Mouse (Mus musculus): ENCODE measurements at regions not wholly inside any gene's neighbourhood (a gene's known extent, or its start where the extent isn't known, plus 50 kb on each side); places are given as distances from the start of the nearest gene placed in this dataset.

DNA sequence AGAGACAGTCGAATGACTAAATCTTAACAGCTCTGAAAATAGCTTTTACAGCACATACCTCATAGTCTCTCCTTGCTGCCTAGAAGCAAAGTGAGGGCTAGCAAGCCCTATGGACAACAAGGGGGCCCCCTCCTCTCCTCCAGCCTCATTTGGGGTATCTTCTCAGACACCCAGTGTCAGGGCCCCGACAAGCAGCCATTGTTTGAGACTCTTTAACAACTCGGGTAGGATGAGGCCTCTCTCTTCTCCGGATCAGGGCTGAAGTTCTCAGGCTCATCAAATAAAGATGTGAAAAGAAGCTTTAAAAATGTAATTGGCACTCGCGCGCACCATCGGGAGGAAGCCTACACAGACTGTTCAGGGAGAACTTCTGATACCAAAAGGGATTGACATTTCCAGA lies 71.8 kb upstream of the Tlk1 start:
- Histone ChIP-seq H3K4me1 (ENCODE audit: control insufficient read depth, insufficient read depth, low read length) (peaks cover 4% of the 10 kb centered on the region; the same call in 1 of the 2 replicates), H3K4me2 (ENCODE audit: low read depth, low read length) (no peak overlapping the region), H3K9me3 (ENCODE audit: control insufficient read depth, low read length) (no peaks in the 10 kb centered on the region), H3K27me3 (replicated peaks; ENCODE audit: control insufficient read depth, insufficient read depth, low read length) (no peaks in the 10 kb centered on the region), H3K36me3 (ENCODE audit: control insufficient read depth, insufficient read depth, low read length) (no peaks in the 10 kb centered on the region), H3K4me3 (ENCODE audit: low read depth, low read length) (no peak overlapping the region), H3K27ac (replicated peaks; ENCODE audit: low read depth, low read length) (no peak overlapping the region), H3K9ac (ENCODE audit: low read depth, low read length) (no peak overlapping the region)
- WGBS, result 86% methylated on average over 8 of the region's 8 CpGs
- ATAC-seq (ENCODE audit: low read depth) (no peak), DNase-seq (ENCODE audit: low spot score) (no peak)

DNA sequence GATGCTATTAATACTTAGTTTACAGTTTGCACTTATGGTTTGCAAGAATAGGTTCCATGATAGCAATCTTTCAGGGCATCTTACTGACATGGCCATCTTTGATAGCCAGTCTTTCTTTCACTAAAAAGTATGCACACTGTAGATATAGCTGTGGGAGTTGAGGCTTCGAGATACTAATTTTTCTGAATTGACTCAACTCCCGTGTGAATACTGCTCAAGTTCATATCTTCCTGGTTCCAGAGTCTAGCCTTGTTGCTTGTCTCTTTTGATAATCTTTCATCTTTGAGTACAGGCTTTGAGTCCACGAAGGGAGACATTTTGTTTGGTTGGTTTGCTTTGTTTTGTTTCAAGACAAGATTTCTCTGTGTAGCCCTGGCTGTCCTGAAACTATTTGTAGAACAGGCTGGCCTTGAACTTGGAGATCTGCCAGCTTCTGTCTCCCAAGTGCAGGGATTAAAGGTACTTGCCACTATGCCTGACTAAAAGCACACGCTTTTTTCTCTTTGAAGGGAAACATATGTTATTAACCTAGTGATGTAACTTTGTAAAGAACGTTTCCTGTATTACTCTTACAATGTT lies 64.1 kb upstream of the Tlk1 start:
- Histone ChIP-seq H3K27me3 (replicated peaks; ENCODE audit: control insufficient read depth, insufficient read depth, low read length) (no peaks in the 10 kb centered on the region), H3K9me3 (ENCODE audit: control insufficient read depth, low read length) (no peaks in the 10 kb centered on the region), H3K4me2 (ENCODE audit: low read depth, low read length) (no peak overlapping the region), H3K4me1 (ENCODE audit: control insufficient read depth, insufficient read depth, low read length) (no peaks in the 10 kb centered on the region), H3K9ac (ENCODE audit: low read depth, low read length) (no peak overlapping the region), H3K27ac (replicated peaks; ENCODE audit: low read depth, low read length) (no peak overlapping the region), H3K36me3 (ENCODE audit: control insufficient read depth, insufficient read depth, low read length) (no peaks in the 10 kb centered on the region), H3K4me3 (ENCODE audit: low read depth, low read length) (no peak overlapping the region)
- 52% methylated on average over 5 of the region's 5 CpGs for WGBS
- ATAC-seq (ENCODE audit: low read depth) (no peak), DNase-seq (ENCODE audit: low spot score) (peak; percentile 30)

DNA sequence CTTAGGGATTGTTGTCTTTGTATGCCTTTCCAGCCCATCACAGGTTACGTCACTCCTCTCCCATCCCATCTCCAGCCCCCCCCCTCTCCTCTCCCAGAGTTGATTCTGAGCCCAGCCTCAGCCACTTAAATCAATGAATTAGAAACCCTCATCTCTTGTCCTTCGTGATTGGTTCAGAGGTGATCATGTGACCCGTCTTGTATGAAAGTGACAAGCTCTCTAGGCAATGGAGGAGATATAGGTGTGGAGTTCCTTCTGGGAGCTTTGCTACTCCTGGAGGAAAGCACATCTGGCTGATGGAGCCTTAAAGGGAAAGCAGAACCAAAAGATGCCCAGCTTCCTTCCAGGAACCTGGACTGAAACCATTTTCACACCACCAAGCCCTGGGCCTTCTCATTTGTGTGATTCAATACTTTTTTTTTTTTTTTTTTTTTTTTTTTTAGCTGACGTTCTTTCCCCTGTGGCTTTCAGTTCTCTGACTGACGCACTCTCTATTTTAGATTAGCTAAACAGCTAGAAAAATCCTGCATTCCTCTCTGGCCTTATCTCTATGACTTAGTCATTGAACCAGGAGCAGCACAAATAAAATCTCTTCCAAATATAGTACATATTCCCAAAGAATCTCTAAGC lies 63.4 kb upstream of the Tlk1 start:
- H3K4me3 ChIP-seq (ENCODE audit: low read depth, low read length), result no peak overlapping the region

DNA sequence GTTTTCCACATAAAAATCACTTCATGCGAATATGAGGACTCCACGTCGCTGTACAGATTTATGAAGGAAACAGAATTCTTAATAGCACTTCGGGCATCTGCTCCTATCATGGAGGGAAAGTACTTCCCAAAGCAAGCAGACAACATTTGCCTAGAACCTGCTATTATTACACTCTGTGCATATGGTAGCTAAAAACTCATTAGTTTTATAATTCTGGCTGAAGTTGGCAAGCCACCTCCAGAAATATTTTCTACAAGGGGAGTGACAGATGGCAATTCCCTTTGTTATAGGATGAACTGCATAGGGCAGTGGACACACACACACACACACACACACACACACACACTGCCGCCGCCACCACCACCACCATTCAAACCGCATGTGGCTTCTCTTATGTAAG lies 61.3 kb upstream of the Tlk1 start:
- ATAC-seq (ENCODE audit: low read depth) (no peak), DNase-seq (ENCODE audit: low spot score) (no peak)
- Histone ChIP-seq H3K36me3 (ENCODE audit: control insufficient read depth, insufficient read depth, low read length) (no peaks in the 10 kb centered on the region), H3K27ac (replicated peaks; ENCODE audit: low read depth, low read length) (no peak overlapping the region), H3K9me3 (ENCODE audit: control insufficient read depth, low read length) (no peaks in the 10 kb centered on the region), H3K4me2 (ENCODE audit: low read depth, low read length) (no peak overlapping the region), H3K4me1 (ENCODE audit: control insufficient read depth, insufficient read depth, low read length) (no peaks in the 10 kb centered on the region), H3K27me3 (replicated peaks; ENCODE audit: control insufficient read depth, insufficient read depth, low read length) (no peaks in the 10 kb centered on the region), H3K4me3 (ENCODE audit: low read depth, low read length) (no peak overlapping the region), H3K9ac (ENCODE audit: low read depth, low read length) (no peak overlapping the region)
- 72% methylated on average over 7 of the region's 7 CpGs for WGBS

More for the DNA sequence above, 63.4 kb upstream of the Tlk1 start:
- Histone ChIP-seq H3K27me3 (replicated peaks; ENCODE audit: control insufficient read depth, insufficient read depth, low read length) (no peaks in the 10 kb centered on the region), H3K4me1 (ENCODE audit: control insufficient read depth, insufficient read depth, low read length) (no peaks in the 10 kb centered on the region), H3K9me3 (ENCODE audit: control insufficient read depth, low read length) (no peaks in the 10 kb centered on the region), H3K9ac (ENCODE audit: low read depth, low read length) (no peak overlapping the region), H3K4me2 (ENCODE audit: low read depth, low read length) (no peak overlapping the region), H3K27ac (replicated peaks; ENCODE audit: low read depth, low read length) (no peak overlapping the region), H3K36me3 (ENCODE audit: control insufficient read depth, insufficient read depth, low read length) (no peaks in the 10 kb centered on the region)
- no peak for ATAC-seq (ENCODE audit: low read depth)
- DNase-seq (ENCODE audit: low spot score), result no peak
- WGBS, result 79% methylated on average over 5 of the region's 5 CpGs

DNA sequence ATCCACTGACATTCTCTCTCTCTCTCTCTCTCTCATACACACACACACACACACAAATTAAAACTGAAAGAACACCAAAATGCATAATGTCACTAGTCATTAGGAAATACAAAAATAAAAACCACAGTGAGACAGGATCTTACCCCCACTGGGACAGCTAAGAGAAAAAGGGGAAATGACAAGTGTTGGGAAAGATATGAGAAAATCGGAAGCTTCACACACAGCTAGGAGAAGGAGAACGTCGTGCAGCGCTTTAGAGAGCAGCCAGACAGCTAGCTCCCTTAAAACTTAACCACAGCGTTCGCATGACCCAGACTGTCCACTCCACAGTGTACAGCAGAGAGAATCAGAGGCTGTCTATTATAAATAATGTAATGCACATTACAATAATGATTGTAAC lies 60.1 kb upstream of the Tlk1 start:
- no peak overlapping the region for H3K27ac ChIP-seq (replicated peaks; ENCODE audit: low read depth, low read length)
- H3K4me2 ChIP-seq (ENCODE audit: low read depth, low read length), result no peak overlapping the region
- H3K4me3 ChIP-seq (ENCODE audit: low read depth, low read length), result no peak overlapping the region
- no peaks in the 10 kb centered on the region for H3K27me3 ChIP-seq (replicated peaks; ENCODE audit: control insufficient read depth, insufficient read depth, low read length)
- no peak overlapping the region for H3K9ac ChIP-seq (ENCODE audit: low read depth, low read length)
- WGBS, result 83% methylated on average over 6 of the region's 6 CpGs
- H3K4me1 ChIP-seq (ENCODE audit: control insufficient read depth, insufficient read depth, low read length), result no peaks in the 10 kb centered on the region
- H3K9me3 ChIP-seq (ENCODE audit: control insufficient read depth, low read length), result no peaks in the 10 kb centered on the region
- no peaks in the 10 kb centered on the region for H3K36me3 ChIP-seq (ENCODE audit: control insufficient read depth, insufficient read depth, low read length)
- no peak for ATAC-seq (ENCODE audit: low read depth)
- no peak for DNase-seq (ENCODE audit: low spot score)

DNA sequence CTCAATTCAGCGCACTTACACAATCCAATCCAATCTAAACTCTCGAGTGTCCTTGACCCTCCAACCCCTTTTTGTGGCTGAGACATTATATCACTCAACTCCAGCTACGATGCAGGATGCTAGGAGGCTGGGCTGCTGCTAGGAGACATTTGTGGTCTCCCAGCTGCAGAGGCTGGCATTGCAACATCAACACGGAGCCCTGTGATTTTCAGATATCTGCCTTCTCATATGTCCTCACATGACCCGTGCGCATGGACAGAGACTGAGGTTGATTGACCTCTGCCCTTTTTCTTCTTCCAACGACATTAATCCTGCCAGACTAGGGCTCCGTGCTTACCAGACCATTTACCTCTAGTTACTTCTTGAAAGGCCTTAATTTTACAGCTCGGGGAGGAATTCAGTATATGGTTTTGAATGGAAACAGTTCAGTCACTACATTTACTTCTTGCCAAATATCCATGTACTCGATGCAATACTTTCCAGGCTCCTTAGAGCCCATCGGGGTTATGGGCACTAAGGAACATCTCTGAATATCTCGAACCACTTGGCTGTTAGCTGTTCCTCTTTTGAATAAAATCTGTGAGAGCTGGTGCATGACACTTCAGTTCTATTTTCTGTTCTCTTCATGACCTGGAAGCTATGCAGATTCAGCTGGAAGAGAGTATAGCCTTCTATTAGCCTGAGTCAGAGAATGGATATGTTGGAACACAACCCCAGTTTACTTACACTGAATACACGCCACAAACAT lies 52.0 kb upstream of the Tlk1 start:
- H3K4me2 ChIP-seq (ENCODE audit: low read depth, low read length), result no peak overlapping the region
- H3K4me3 ChIP-seq (ENCODE audit: low read depth, low read length), result no peak overlapping the region
- H3K27me3 ChIP-seq (replicated peaks; ENCODE audit: control insufficient read depth, insufficient read depth, low read length), result no peaks in the 10 kb centered on the region
- H3K9me3 ChIP-seq (ENCODE audit: control insufficient read depth, low read length), result 0 out of 2 replicates have a peak, but pooled peaks cover 4% of the 10 kb centered on the region
- H3K36me3 ChIP-seq (ENCODE audit: control insufficient read depth, insufficient read depth, low read length), result no peaks in the 10 kb centered on the region
- DNase-seq (ENCODE audit: low spot score) (no peak), ATAC-seq (ENCODE audit: low read depth) (no peak)
- H3K9ac ChIP-seq (ENCODE audit: low read depth, low read length), result no peak overlapping the region
- no peaks in the 10 kb centered on the region for H3K4me1 ChIP-seq (ENCODE audit: control insufficient read depth, insufficient read depth, low read length)
- H3K27ac ChIP-seq (replicated peaks; ENCODE audit: low read depth, low read length), result no peak overlapping the region
- WGBS, result 73% methylated on average over 13 of the region's 13 CpGs

DNA sequence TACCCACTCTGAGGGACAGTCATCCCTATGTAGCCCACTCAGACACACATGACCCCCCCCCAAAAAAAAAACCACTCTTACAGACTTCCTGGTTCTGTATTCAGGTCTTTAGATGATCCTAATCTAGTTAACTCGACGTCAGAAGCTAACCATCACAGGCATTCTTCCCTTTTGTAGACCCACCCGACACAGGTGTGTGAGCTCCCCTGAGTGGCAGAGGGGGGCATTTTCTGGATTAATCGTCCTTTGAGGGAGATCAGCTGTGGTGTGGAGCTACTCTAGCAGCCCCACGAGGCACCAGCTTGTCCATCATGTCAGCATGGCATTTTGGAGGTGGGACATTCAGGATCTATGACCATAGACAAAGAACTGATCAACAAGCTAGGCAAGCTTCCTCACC lies 50.7 kb upstream of the Tlk1 start:
- Histone ChIP-seq H3K4me1 (ENCODE audit: control insufficient read depth, insufficient read depth, low read length) (no peaks in the 10 kb centered on the region), H3K27ac (replicated peaks; ENCODE audit: low read depth, low read length) (no peak overlapping the region), H3K9ac (ENCODE audit: low read depth, low read length) (no peak overlapping the region), H3K4me3 (ENCODE audit: low read depth, low read length) (no peak overlapping the region), H3K9me3 (ENCODE audit: control insufficient read depth, low read length) (0 out of 2 replicates have a peak, but pooled peaks cover 4% of the 10 kb centered on the region), H3K36me3 (ENCODE audit: control insufficient read depth, insufficient read depth, low read length) (no peaks in the 10 kb centered on the region), H3K27me3 (replicated peaks; ENCODE audit: control insufficient read depth, insufficient read depth, low read length) (no peaks in the 10 kb centered on the region), H3K4me2 (ENCODE audit: low read depth, low read length) (no peak overlapping the region)
- DNase-seq (ENCODE audit: low spot score) (no peak), ATAC-seq (ENCODE audit: low read depth) (no peak)
- WGBS, result 70% methylated on average over 5 of the region's 5 CpGs

All from embryonic facial prominence, embryonic 14.5 days (tissue).